Mouse (Mus musculus): ENCODE data around the gene Hist2h4. TPM values are rescaled to one million over a fixed set of nuclear protein-coding genes. Genes with fewer than 3 reads are reported as not detected.
A peak's percentile ranks its signal among the peaks of the same experiment; 100 is the strongest.

Hist2h4 gene
- polyA plus RNA-seq, 1 experiment from 2014 or later, result 5.0 TPM

DNA sequence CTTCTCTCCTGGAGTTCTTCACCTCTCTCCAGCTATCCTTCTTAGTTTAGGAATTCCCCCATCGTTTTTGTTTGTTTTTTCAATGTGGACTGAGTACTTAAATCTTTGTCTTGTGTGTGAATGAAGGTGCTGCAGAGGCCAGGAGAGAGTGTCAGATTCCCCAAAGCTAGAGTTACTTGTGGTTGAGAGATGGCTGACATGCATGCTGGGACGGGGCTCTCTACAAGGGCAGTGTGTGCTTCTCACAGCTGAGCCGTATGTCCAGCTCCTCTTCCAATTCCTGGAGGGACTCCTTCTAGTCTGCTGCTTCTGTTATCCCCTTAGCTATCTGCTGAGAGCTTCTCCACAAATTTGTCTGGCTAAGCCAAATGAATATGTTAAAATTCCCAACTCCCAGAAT, 27.3 kb downstream of the Hist2h4 start:
- Histone ChIP-seq H3K9ac (ENCODE audit: low read depth, low read length) (no peak overlapping the region), H3K36me3 (ENCODE audit: control insufficient read depth, insufficient read depth, low read length) (no peaks in the 10 kb centered on the region), H3K4me1 (replicated peaks; ENCODE audit: control insufficient read depth, insufficient read depth, low read length) (peaks cover 5% of the 10 kb centered on the region), H3K4me2 (no peak overlapping the region), H3K9me3 (ENCODE audit: control insufficient read depth, low read length) (no peaks in the 10 kb centered on the region), H3K27me3 (replicated peaks; ENCODE audit: control insufficient read depth, insufficient read depth, low read length) (no peaks in the 10 kb centered on the region), H3K4me3 (ENCODE audit: low read depth, low read length) (no peak overlapping the region), H3K27ac (ENCODE audit: low read depth, low read length) (no peak overlapping the region)
- ATAC-seq (replicated peaks; ENCODE audit: low FRiP score) (no peak), DNase-seq (ENCODE audit: low spot score) (no peak)
- WGBS, result 57% methylated on average over 3 of the region's 3 CpGs

DNA sequence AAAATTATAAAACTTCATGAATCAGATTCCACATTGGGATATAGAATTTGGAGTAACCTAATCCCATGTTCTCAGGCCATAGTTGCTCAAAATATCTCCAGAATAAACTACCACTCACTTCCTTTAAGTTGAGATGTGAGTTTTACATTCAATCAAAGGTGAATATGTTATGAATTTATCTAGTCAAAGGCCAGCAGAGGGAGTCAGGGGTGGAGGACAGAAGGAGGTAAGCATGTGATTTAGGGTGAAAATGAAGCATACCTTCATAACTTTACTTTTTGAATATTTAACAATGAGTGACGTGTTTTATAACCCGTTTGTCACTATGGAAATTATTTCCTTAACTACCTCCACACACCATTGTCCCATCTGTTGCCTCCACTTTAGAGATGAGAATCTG, 28.2 kb downstream of the Hist2h4 start:
- no peak overlapping the region for H3K9ac ChIP-seq (ENCODE audit: low read depth, low read length)

DNA sequence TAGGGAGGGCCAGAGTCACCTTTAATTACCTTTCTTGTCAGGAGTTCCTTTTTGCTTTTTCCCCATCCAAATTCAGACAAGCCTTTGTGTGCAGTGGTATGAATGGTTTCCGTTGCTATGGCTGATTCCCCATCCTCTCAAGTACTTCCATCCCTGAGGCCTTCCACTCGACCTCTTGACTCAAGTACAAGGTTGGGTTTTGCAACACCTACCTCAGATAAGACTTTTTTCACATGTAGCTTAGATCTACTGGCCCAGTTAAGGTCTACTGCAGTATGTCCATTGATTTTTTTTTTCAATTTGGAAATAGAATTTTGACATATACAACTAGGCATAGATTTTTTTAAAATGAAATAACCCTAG, 31.4 kb downstream of the Hist2h4 start:
- ATAC-seq (replicated peaks; ENCODE audit: low FRiP score), result no peak

More for the DNA sequence above, 28.2 kb downstream of the Hist2h4 start:
- Histone ChIP-seq H3K4me1 (replicated peaks; ENCODE audit: control insufficient read depth, insufficient read depth, low read length) (peaks cover 2% of the 10 kb centered on the region; the same call in 1 of the 2 replicates), H3K4me2 (no peak overlapping the region), H3K27me3 (replicated peaks; ENCODE audit: control insufficient read depth, insufficient read depth, low read length) (no peaks in the 10 kb centered on the region), H3K36me3 (ENCODE audit: control insufficient read depth, insufficient read depth, low read length) (no peaks in the 10 kb centered on the region), H3K27ac (ENCODE audit: low read depth, low read length) (no peak overlapping the region), H3K4me3 (ENCODE audit: low read depth, low read length) (no peak overlapping the region), H3K9me3 (ENCODE audit: control insufficient read depth, low read length) (no peaks in the 10 kb centered on the region)
- DNase-seq (ENCODE audit: low spot score) (no peak), ATAC-seq (replicated peaks; ENCODE audit: low FRiP score) (no peak)
- 80% methylated on average over 2 of the region's 2 CpGs for WGBS

DNA sequence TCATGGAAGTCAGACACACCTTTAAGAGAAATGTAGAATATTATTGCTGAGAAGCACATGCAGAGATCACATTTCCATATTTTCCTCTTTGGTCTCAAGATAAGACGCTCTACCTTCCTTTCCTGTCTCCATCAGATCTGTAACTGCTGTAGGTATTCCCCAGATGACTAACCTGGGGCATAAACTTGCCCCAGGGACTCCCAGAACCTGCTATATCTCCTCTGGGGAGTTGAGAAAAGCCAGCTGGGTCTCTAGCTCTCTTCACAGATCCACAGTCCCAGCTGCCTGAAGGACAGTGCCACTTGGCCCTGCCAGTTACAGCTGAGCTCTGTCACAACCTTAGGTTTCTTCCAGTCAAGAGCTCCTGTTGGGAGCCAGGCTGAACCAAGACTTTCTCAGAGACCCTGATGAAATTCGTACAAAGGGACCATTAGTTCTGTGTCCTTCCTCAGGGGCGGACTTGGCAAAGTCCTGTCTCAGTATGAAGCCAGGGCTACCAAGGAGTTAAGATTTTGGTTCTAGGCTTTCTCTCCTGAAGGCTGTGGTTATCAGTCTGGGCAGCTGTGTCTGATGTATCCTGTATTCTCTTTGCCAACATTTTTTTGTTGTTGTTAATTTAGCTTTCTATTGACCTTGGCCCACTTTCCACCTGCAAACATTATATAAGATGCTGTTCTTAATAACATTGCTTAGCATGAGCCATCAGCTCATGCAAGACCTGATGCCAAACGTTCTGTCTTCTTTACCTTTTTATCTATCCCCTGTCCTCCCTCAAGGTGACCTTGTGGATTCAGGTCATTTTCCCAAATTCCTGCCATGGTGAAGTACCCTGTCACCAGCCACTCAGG, 32.0 kb downstream of the Hist2h4 start:
- Histone ChIP-seq H3K27me3 (replicated peaks; ENCODE audit: control insufficient read depth, insufficient read depth, low read length) (no peaks in the 10 kb centered on the region), H3K36me3 (ENCODE audit: control insufficient read depth, insufficient read depth, low read length) (no peaks in the 10 kb centered on the region), H3K4me2 (no peak overlapping the region), H3K4me3 (ENCODE audit: low read depth, low read length) (no peak overlapping the region), H3K9ac (ENCODE audit: low read depth, low read length) (no peak overlapping the region), H3K9me3 (ENCODE audit: control insufficient read depth, low read length) (no peaks in the 10 kb centered on the region), H3K4me1 (replicated peaks; ENCODE audit: control insufficient read depth, insufficient read depth, low read length) (peaks cover under 1% of the 10 kb centered on the region; the same call in 1 of the 2 replicates), H3K27ac (ENCODE audit: low read depth, low read length) (no peak overlapping the region)
- WGBS, result 75% methylated on average over 4 of the region's 4 CpGs
- ATAC-seq (replicated peaks; ENCODE audit: low FRiP score) (no peak), DNase-seq (ENCODE audit: low spot score) (no peak)

More for the DNA sequence above, 31.4 kb downstream of the Hist2h4 start:
- DNase-seq (ENCODE audit: low spot score), result no peak
- 62% methylated on average over 2 of the region's 2 CpGs for WGBS
- H3K27ac ChIP-seq (ENCODE audit: low read depth, low read length), result no peak overlapping the region
- no peak overlapping the region for H3K9ac ChIP-seq (ENCODE audit: low read depth, low read length)
- no peaks in the 10 kb centered on the region for H3K36me3 ChIP-seq (ENCODE audit: control insufficient read depth, insufficient read depth, low read length)
- H3K9me3 ChIP-seq (ENCODE audit: control insufficient read depth, low read length), result no peaks in the 10 kb centered on the region
- no peaks in the 10 kb centered on the region for H3K27me3 ChIP-seq (replicated peaks; ENCODE audit: control insufficient read depth, insufficient read depth, low read length)
- H3K4me1 ChIP-seq (replicated peaks; ENCODE audit: control insufficient read depth, insufficient read depth, low read length), result no peaks in the 10 kb centered on the region
- no peak overlapping the region for H3K4me3 ChIP-seq (ENCODE audit: low read depth, low read length)
- no peak overlapping the region for H3K4me2 ChIP-seq

DNA sequence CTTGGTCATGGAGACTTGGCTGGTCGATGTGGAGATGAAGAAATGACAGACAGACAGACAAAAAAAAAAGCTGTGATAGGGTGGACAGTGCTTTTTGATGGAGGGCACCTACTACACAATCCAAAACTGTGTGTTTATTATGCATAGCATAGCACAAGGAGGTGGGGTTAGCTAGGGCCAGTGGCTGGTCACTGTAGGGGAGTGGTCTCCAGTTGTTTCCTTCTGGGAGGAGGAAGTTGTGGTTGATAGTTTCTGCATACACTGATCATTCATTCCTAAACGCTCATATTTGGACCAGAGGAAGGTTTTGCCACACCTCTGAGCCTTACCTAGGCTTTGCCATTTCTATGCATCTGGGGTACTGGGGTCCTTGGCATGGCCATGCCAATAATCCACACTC, 32.7 kb downstream of the Hist2h4 start:
- no peak overlapping the region for H3K4me3 ChIP-seq (ENCODE audit: low read depth, low read length)
- 52% methylated on average over 2 of the region's 2 CpGs for WGBS
- no peaks in the 10 kb centered on the region for H3K36me3 ChIP-seq (ENCODE audit: control insufficient read depth, insufficient read depth, low read length)
- H3K9me3 ChIP-seq (ENCODE audit: control insufficient read depth, low read length), result no peaks in the 10 kb centered on the region
- H3K9ac ChIP-seq (ENCODE audit: low read depth, low read length), result no peak overlapping the region
- H3K4me1 ChIP-seq (replicated peaks; ENCODE audit: control insufficient read depth, insufficient read depth, low read length), result peaks cover 8% of the 10 kb centered on the region
- no peak for ATAC-seq (replicated peaks; ENCODE audit: low FRiP score)
- DNase-seq (ENCODE audit: low spot score), result no peak
- no peak overlapping the region for H3K27ac ChIP-seq (ENCODE audit: low read depth, low read length)
- no peaks in the 10 kb centered on the region for H3K27me3 ChIP-seq (replicated peaks; ENCODE audit: control insufficient read depth, insufficient read depth, low read length)
- no peak overlapping the region for H3K4me2 ChIP-seq

DNA sequence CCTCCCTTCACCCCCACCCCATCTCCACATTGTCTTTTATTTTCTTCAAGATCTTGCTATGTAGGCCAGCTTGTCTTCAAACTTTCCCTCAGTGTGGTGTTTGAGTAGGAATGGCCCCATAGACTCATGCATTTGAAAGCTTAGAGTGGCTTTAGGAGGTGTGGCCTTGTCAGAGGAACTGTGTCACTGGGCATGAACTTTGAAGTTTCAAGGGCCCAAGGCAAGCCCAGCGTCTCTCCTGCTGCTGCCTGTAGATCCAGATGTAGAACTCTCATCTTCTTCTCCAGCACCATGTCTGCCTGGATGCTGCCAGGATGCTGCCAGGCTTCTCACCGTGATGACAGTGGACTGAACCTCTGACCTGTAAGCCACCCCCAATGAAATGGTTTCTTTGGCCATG, 34.3 kb downstream of the Hist2h4 start:
- no peak overlapping the region for H3K9ac ChIP-seq (ENCODE audit: low read depth, low read length)
- no peak overlapping the region for H3K4me2 ChIP-seq
- H3K27ac ChIP-seq (ENCODE audit: low read depth, low read length), result no peak overlapping the region
- 76% methylated on average over 2 of the region's 2 CpGs for WGBS
- H3K9me3 ChIP-seq (ENCODE audit: control insufficient read depth, low read length), result no peaks in the 10 kb centered on the region
- H3K4me3 ChIP-seq (ENCODE audit: low read depth, low read length), result no peak overlapping the region
- no peaks in the 10 kb centered on the region for H3K27me3 ChIP-seq (replicated peaks; ENCODE audit: control insufficient read depth, insufficient read depth, low read length)
- H3K4me1 ChIP-seq (replicated peaks; ENCODE audit: control insufficient read depth, insufficient read depth, low read length), result peaks cover 13% of the 10 kb centered on the region
- DNase-seq (ENCODE audit: low spot score) (no peak), ATAC-seq (replicated peaks; ENCODE audit: low FRiP score) (no peak)
- no peaks in the 10 kb centered on the region for H3K36me3 ChIP-seq (ENCODE audit: control insufficient read depth, insufficient read depth, low read length)

DNA sequence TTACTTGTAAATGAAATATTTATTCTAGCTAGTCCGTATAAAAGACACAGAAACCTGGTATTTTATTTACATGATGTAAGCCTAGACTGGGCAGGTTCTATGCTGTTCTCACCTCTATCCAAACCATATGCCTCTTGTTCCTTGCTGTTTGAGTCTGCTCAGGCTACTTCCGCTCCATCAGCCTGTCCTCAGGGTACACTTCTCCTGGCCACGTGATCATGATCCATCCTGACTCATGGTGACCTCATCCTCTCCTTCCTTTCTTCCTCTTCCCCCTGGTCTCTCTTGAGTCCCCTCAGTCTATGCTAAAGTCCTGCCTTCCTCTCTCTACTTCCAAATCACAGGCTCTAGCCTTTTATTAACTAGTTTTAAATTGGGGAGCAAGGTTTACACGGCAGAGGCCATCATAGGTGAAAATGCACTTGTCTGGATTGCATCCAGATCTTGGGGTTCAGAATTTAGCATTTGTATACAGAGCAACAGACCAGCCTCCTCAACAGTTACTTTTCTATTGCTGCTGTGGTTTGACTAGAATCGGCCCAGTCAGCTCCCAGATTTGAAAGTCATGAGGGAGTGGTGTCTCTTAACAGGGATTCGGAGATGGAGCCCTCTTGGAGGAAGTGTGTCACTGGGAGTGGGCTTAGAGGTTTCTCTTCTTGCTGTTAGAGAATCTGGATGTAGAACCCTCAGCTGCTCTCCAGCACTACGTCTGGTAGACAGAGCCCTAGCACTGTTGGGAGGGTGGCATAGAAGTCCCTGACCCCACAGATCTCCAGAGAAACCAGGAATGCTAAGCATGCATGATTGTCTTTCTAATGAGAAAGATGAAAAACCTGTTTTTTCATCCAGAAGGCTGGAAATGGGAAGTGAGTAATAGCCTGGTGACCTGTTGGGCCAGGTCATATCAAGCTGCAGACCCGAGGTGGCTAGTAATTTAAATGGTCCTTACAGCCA, 36.1 kb downstream of the Hist2h4 start:
- H3K27me3 ChIP-seq (replicated peaks; ENCODE audit: control insufficient read depth, insufficient read depth, low read length), result no peaks in the 10 kb centered on the region
- WGBS, result 59% methylated on average over 8 of the region's 8 CpGs
- no peak overlapping the region for H3K9ac ChIP-seq (ENCODE audit: low read depth, low read length)
- DNase-seq (ENCODE audit: low spot score) (no peak), ATAC-seq (replicated peaks; ENCODE audit: low FRiP score) (no peak; the same call in 1 of the 2 replicates)
- no peaks in the 10 kb centered on the region for H3K9me3 ChIP-seq (ENCODE audit: control insufficient read depth, low read length)
- no peaks in the 10 kb centered on the region for H3K36me3 ChIP-seq (ENCODE audit: control insufficient read depth, insufficient read depth, low read length)
- no peak overlapping the region for H3K4me3 ChIP-seq (ENCODE audit: low read depth, low read length)
- peaks cover 26% of the 10 kb centered on the region for H3K4me1 ChIP-seq (replicated peaks; ENCODE audit: control insufficient read depth, insufficient read depth, low read length)
- H3K27ac ChIP-seq (ENCODE audit: low read depth, low read length), result no peak overlapping the region
- no peak overlapping the region for H3K4me2 ChIP-seq

DNA sequence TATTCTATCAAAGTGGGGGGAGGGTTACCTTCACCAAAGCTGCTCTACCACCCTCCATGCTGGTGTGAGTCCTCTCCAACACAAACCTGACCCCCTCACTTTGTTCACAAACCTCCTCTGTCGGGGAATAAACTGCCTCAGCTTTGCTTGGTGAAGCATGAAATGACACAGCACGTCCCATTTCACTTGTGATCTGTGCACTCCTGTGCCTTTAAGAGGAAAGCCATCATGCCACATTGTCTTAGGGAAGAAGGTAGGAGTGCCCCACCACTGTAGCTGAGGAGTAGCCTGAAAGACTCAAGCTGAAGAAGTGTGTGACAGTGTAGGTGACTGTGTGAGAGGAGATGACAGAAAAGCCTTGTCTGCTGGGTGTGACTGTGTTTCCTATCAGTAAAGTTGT, 37.7 kb downstream of the Hist2h4 start:
- H3K4me3 ChIP-seq (ENCODE audit: low read depth, low read length), result no peak overlapping the region
- no peaks in the 10 kb centered on the region for H3K36me3 ChIP-seq (ENCODE audit: control insufficient read depth, insufficient read depth, low read length)
- peaks cover 26% of the 10 kb centered on the region for H3K4me1 ChIP-seq (replicated peaks; ENCODE audit: control insufficient read depth, insufficient read depth, low read length)
- H3K4me2 ChIP-seq, result peak overlapping the region; percentile 43
- H3K27me3 ChIP-seq (replicated peaks; ENCODE audit: control insufficient read depth, insufficient read depth, low read length), result no peaks in the 10 kb centered on the region
- no peaks in the 10 kb centered on the region for H3K9me3 ChIP-seq (ENCODE audit: control insufficient read depth, low read length)
- DNase-seq (ENCODE audit: low spot score) (no peak), ATAC-seq (replicated peaks; ENCODE audit: low FRiP score) (no peak)
- WGBS, result 43% methylated on average over 2 of the region's 2 CpGs
- H3K9ac ChIP-seq (ENCODE audit: low read depth, low read length), result peak overlapping the region; percentile 21; the same call in 1 of the 2 replicates
- peak overlapping the region; percentile 4; the same call in 1 of the 2 replicates for H3K27ac ChIP-seq (ENCODE audit: low read depth, low read length)
